Mouse (Mus musculus): ENCODE results near the gene Macrod2.

Macrod2 gene

GRCm38 (mm10) chr2:141323956-141324460, 928.9 kb downstream of the Macrod2 start:
- no peak for DNase-seq

GRCm38 (mm10) chr2:141327296-141327695, 932.2 kb downstream of the Macrod2 start:
- DNase-seq = no peak

DNA sequence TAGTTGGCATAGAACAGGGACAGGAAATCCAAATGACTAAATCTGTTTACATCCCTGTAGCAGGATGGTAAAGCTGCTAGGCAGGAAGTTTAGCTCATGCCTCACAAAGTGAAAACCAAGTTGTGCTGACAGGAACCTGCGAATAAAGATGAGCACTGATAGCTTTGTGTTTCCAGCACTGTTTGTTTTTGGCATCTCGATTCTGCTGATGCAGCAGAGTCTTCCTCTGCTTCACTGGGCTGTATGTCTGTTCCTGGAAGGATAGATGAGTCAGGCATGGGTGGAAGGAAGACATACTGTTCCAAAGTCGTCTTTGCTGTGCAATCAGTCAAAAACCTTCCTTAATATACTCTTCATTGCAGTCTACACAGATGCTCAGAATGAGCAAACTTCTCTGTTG, 942.6 kb downstream of the Macrod2 start:
- peak in 1 of 2 experiments; percentile 22 for DNase-seq

GRCm38 (mm10) chr2:141343988-141344535, 949.0 kb downstream of the Macrod2 start:
- DNase-seq = peak in 1 of 2 experiments; percentile 10

- DNase-seq = no peak
These were observed 957.5 kb downstream of the Macrod2 start for GRCm38 (mm10) chr2:141352623-141353022.

- no peak for DNase-seq
These were observed 993.5 kb downstream of the Macrod2 start for GRCm38 (mm10) chr2:141388632-141389031.

GRCm38 (mm10) chr2:141391229-141391628, 996.1 kb downstream of the Macrod2 start:
- no peak for DNase-seq

GRCm38 (mm10) chr2:141394806-141395205, 999.7 kb downstream of the Macrod2 start:
- peak in 1 of 2 experiments; percentile 24 for DNase-seq

GRCm38 (mm10) chr2:141408766-141409165, 1013.7 kb downstream of the Macrod2 start:
- no peak for DNase-seq

- DNase-seq = no peak
These were observed 1021.3 kb downstream of the Macrod2 start for GRCm38 (mm10) chr2:141416436-141416835.

- DNase-seq = no peak
These were observed 1021.9 kb downstream of the Macrod2 start for GRCm38 (mm10) chr2:141416855-141417544.

DNA sequence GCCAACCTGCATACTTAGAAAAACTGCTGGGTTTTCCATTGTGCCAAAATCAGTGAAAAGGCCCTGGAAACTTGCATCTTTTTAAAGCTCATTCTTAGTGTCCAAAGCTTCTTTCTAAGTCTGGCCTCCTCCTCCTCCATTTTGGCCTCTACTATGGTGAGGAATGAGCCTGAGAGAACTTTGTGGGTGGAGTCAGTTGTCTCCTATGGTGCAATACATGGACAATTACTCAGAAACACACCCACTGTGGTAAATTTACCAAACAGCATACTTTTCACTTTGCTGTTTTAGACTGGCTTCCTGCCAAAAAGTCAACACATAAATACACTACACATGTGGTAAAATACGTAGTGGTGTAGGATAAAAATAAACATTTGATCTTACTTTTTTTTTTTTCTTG, 1024.7 kb downstream of the Macrod2 start:
- no peak for DNase-seq

- DNase-seq = no peak
These were observed 1039.0 kb downstream of the Macrod2 start for GRCm38 (mm10) chr2:141434084-141434483.

- DNase-seq = peak in 1 of 2 experiments; percentile 21
These were observed 1039.8 kb downstream of the Macrod2 start for GRCm38 (mm10) chr2:141434731-141435570.

DNA sequence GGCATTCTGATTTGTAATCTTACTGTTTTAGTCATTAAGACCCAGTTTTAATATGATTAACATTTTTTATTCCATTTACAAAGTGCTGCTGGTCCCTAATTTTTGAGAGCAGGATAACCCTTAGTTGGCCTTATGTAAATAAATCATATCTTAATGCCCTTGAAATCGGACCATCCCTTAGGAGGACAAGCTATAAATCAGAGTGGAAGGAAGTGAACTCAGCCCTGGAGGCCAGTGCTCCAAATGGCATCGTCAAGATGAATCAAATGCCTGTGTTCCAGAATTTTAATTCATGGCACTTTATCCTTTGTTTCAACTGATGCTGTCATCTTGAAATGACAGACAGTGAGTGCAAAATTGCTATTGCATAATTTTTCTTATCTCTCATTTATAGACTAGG, 1046.8 kb downstream of the Macrod2 start:
- no peak for DNase-seq

- DNase-seq = no peak
These were observed 1054.1 kb downstream of the Macrod2 start for GRCm38 (mm10) chr2:141449078-141449680.

- no peak for DNase-seq
These were observed 1068.8 kb downstream of the Macrod2 start for GRCm38 (mm10) chr2:141463946-141464345.

DNA sequence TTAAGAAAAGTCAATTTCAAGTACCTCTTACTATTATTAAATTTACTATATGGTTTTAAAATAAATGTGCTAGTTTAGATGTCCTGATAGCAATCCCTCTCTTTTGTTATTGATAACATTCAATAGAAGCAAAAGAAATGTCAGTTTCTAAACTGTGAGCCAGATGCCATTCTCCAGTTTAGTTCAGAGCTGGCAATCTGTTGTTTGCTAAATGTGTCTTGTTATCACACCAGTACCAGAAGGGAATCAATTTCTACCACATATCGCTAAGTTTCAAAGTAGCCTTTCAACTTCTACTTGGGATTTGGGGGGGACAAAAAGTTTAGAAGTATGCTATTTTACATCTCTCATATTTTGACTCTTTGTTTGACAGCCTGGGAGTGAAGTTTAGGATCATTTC, 1077.7 kb downstream of the Macrod2 start:
- no peak for DNase-seq

- no peak for DNase-seq
These were observed 1082.5 kb downstream of the Macrod2 start for GRCm38 (mm10) chr2:141477585-141477984.

- no peak for DNase-seq
These were observed 1095.4 kb downstream of the Macrod2 start for GRCm38 (mm10) chr2:141490518-141490917.

DNA sequence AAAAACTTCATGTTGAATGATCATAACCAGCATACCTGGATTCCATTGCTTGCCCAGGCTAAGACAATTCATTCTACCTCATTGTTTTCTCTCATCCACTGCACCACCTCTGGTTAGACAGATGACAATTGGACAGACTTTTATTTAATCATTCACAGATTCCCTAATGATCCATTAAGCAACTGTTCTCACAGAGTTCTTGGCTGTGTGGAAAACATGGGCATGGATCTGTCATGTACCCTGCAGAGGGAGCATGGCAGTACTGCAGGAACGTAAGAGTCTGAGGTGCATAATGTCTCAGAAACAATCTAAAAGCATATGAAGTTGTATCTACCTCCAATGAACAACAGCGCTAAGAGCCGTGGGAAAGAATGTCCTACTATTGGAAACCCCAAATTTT, 1110.3 kb downstream of the Macrod2 start:
- DNase-seq = no peak

GRCm38 (mm10) chr2:141507929-141508897, 1113.1 kb downstream of the Macrod2 start:
- DNase-seq = no peak
